Mouse (Mus musculus) 3T3-L1 (cell line): ENCODE data around the gene Itgb1bp1.

Experiments
- DNase-seq: peaks from one replicate; pipeline ENCODE4 v3.0.0-alpha.2; 2015; ENCODE audit warnings: low read depth, low spot score

Gene Itgb1bp1

GRCm38 (mm10) chr12:21204701-21205312 is 81.3 kb downstream of the Itgb1bp1 start:
- DNase-seq: no peak

DNA sequence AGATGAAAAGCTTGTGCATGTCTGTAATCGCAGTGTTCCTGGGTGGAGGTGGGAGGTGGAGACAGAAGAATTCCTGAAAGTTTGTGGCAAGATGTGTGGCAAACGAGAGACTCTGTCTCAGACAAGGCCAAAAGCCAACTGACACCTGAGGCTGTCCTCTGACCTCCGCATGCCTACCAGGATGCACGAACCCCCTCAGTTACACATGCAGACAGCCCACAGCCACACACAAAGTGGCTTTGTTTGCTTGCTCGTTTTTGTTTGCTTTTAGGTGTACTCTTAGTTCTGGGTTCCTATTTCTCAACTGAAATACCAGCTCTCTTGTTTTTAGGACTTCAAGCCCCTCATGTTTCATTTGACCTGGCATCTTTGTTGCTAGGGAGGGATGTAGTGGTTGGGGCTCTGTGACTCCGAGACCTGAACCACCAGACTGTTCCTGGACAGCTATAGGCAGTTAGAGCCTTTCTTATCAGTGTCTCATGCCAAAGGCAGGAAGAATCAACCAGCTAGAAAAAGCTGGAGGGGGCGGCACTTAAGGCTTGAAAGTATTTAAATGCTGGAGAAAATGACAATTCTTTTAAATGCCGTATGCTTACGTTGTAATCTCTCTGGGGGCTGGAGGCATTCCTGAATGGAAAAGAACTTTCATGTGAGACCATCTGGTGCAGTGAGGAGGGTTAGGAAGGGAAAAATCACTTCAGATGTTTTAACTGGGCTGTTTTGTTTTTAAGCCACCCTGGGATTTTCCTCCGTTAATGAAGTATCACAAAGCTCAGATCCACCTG is 84.4 kb downstream of the Itgb1bp1 start:
- DNase-seq: no peak

- DNase-seq: no peak
Observed at GRCm38 (mm10) chr12:21200613-21201012, 85.5 kb downstream of the Itgb1bp1 start.

- DNase-seq: no peak
Observed at GRCm38 (mm10) chr12:21196420-21196819, 89.7 kb downstream of the Itgb1bp1 start.

- no peak for DNase-seq
Observed at GRCm38 (mm10) chr12:21195497-21195896, 90.6 kb downstream of the Itgb1bp1 start.

DNA sequence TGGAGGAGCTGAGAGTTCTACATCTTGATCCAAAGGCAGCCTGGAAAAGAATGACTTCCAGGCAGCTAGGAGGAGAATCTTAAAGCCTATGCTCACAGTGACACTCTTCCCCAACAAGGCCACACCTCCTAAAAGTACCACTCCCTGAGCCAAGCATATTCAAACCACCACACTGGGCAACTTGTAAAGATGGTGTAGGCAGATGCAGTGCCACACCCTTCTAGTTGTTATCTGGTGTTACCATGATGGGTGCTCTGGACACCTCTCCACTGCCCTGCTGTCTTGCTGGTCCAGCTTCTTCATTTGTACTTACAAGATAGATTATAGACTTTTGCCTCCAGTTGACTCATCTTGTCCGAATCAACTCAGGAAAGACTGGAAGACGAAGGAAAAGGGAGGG is 94.5 kb downstream of the Itgb1bp1 start:
- no peak for DNase-seq
